Mouse (Mus musculus) testis, adult 10 weeks (tissue): ENCODE data around the gene Thoc3. TPM values are rescaled to one million over a fixed set of nuclear protein-coding genes. Genes with fewer than 3 reads are reported as not detected.

Source experiments
- polyA plus RNA-seq: library from polyadenylated mRNA; stranded (reverse); fragments of 350-450 nt; fragmentation: Illumina TruSeq; extraction: RNeasy Lipid Tissue Mini Kit (QIAGEN cat#74804); gene quantifications from one replicate; pipeline ENCODE4 v1.2.3, GENCODE M21; 2014; ENCODE audit warnings: low read depth, low replicate concordance

The Thoc3 gene
- 7.8 TPM for polyA plus RNA-seq

DNA sequence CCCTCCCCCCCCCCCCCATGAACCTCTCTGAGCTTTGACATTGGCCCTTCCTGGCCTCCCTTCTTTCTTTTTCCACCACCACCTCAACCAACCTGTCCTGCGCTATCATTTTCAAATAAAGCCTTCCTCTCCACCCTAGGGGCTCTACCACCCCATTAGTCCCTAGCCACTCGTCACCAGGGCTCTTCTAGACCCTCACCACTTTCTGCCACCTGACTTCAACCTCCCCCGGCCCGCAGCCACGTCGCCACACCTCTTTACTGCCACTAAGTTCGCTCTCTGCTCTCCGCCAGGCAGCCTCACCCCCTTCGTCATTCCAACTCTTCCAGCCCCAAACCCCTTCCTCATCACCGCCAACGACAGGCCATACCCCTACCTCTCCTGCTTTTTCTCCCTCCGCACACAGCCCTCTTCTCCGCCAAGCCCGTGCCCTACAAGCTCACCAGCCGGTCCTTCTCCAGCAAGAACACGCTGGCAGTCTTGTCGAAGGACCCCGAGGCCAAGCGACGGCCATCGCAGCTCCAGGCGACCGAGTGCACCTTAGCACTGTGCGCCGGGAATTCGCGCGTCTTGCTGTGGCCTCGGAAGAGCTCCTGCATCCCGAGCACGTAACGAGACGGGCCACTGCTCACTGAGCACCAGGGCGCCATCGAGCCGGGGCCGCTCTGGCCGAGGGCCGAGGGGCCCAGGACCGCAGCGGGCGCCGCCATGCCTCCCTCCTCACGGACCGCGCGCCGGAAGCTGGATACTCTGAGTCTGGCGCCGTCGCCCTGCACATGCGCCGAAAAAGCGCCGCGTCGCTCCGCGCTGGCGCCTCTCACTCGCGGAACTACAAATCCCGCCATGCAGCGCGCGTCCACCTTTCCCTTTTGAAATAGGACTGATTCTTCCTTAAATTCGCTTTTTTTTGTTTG, at the start of gene Thoc3:
Gene Thoc3 (minus strand): TSS at position 752 of the 914 bp plus-strand sequence.

DNA sequence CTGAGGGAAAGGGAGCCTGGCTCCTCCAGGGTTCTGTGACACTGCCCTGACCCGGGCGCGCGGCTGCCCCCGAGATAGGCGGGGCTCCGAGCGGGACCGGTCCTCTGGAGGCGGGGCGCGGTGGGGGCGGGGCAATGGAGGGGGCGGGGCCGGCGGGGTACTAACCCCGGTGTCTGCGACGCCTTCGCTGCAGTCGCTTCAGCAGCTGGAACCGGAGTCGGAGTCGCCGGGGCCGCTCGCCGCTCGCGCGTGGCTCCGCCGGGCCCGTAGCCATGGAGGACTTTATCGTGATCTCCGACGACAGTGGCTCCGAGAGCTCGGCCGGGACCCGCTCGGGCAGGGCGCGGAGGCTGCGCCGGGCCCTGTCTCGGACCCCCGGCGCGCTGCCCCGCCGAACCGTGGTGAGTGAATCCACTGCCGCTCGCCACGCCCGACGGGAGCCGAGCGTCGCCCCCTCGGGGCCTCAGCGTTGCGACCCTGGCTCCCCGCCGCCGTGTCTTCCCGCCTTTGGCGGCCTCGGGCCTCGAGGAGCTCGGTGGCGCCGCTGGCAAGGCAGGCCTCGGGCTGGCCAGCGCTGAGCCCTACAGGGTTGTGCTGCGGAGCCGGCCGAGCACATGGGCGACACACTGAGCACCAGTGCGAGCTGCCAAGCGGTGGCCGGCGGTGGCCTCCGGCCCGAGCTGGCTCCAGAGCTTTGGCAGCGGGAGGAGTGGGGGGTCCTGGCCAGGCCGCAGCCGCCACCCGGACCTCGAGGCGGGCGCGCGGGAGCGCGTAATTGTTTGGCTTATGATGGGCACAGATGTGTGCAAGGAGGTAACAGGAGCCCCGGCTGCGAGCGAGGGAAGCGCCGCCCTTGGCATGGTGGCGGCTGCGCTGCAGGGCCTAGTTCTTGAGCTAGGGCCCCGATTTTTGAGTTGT, 35.2 kb upstream of the Thoc3 start, which contains the start of gene Simc1:
Gene Simc1 (plus strand): TSS at position 176 of the 918 bp plus-strand sequence.

Other genes with a start within 250 kb of the Thoc3 start
- 0.18 TPM for gene Cplx2, start 97.5 kb downstream of the Thoc3 start, polyA plus RNA-seq
- 35.7 TPM for gene Simc1, start 34.9 kb upstream of the Thoc3 start, polyA plus RNA-seq
- 44.5 TPM for gene 4833439L19Rik, start 96.6 kb upstream of the Thoc3 start, polyA plus RNA-seq
- not detected for gene Arl10, start 106.2 kb upstream of the Thoc3 start, polyA plus RNA-seq
- 8.0 TPM for gene Nop16, start 121.2 kb upstream of the Thoc3 start, polyA plus RNA-seq
- 10.6 TPM for gene Higd2a, start 121.4 kb upstream of the Thoc3 start, polyA plus RNA-seq
- gene Cltb, start 142.5 kb upstream of the Thoc3 start, polyA plus RNA-seq = 5.6 TPM
- gene Faf2, start 152.9 kb upstream of the Thoc3 start, polyA plus RNA-seq = 59.8 TPM
- 11.5 TPM for gene Rnf44, start 225.1 kb upstream of the Thoc3 start, polyA plus RNA-seq
- gene Cdhr2, start 232.6 kb upstream of the Thoc3 start, polyA plus RNA-seq = 0.14 TPM